In the genomic region with DNA sequence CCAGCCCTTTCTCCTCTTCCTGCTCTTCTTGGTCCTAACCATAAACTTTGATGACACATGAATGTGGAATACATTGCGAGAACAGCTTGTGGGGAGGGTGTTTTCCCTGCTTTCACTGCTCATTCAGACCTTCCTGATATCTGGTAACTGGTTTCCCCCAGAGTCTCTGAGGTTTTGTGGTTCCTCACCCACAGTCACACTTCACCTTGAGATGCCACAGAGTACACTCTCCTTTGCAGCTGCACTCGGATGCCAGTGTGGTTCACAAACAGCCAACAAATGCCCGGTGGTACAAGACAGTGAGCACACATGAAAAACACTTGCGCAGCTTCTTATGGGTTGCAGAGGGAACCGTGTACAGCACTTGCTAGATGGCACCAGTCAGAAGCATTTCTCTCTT, we compare ENCODE assay signal across 19 mouse cellular contexts. TPM values are rescaled to one million over a fixed set of nuclear protein-coding genes. Genes with fewer than 3 reads are reported as not detected.
A peak's percentile ranks its signal among the peaks of the same experiment; 100 is the strongest.
DNase-seq lines count a peak whose midpoint lies in the region; ATAC-seq and TF ChIP-seq lines count a peak whose summit lies in the region.
"Had no signal": no experiment of that assay in that cellular context is flagged by ENCODE, and none has a peak within 500 bp of the region (broad histone marks: within the 10 kb centered on the region; RNA-seq: fewer than 3 reads in every experiment).

No protein-coding gene starts in this region.

- 0 out of 2 replicates have a peak, but pooled peaks cover 4% of the 10 kb centered on the region for H3K4me1 ChIP-seq in spleen, adult 2 months (ENCODE audit: control insufficient read depth, insufficient read depth, insufficient read length)
- H3K4me1 ChIP-seq in midbrain, postnatal 0 days (ENCODE audit: insufficient read depth, low read length), result no peaks in the 10 kb centered on the region
- H3K4me1 ChIP-seq: forebrain, embryonic 10.5 days; limb, embryonic 15.5 days; midbrain, embryonic 15.5 days; neural tube, embryonic 12.5 days had no signal

- peak; percentile 25 to 29 for DNase-seq in spleen, adult 2 months (ENCODE audit: low read depth in 1 of 2, low spot score in 2 of 2)
- DNase-seq in spleen, adult 12 weeks (ENCODE audit: low spot score), result no peak
- DNase-seq in thymus, adult 18-20 months, result peak; percentile 2 to 11
- no peak for DNase-seq in midbrain, postnatal 0 days (ENCODE audit: low spot score)
- no peak for DNase-seq in adrenal gland, postnatal 14 days
- DNase-seq in lung, postnatal 10 days, result no peak
- no peak for DNase-seq in heart, postnatal 4 days
- DNase-seq: gastrocnemius, postnatal 36 days; kidney, adult 9 months; lung, adult 2 months had no signal

- no peaks in the 10 kb centered on the region for H3K27me3 ChIP-seq in spleen, adult 2 months (ENCODE audit: control insufficient read depth, insufficient read depth, low read length)
- no peaks in the 10 kb centered on the region for H3K27me3 ChIP-seq in midbrain, postnatal 0 days (ENCODE audit: insufficient read depth, low read length)
- H3K27me3 ChIP-seq: limb, embryonic 15.5 days; midbrain, embryonic 15.5 days; neural tube, embryonic 12.5 days had no signal

- WGBS in spleen, adult 2 months, result 6% methylated on average over 5 of the region's 5 CpGs
- 84% methylated on average over 5 of the region's 5 CpGs for WGBS in midbrain, postnatal 0 days

- no peak overlapping the region for H3K27ac ChIP-seq in spleen, adult 2 months (ENCODE audit: insufficient read depth, low read length)
- no peak overlapping the region for H3K27ac ChIP-seq in midbrain, postnatal 0 days (ENCODE audit: low read depth, low read length)
- H3K27ac ChIP-seq: forebrain, embryonic 10.5 days; hindbrain, postnatal 0 days; layer of hippocampus, adult 2 months; limb, embryonic 15.5 days; macrophage; midbrain, embryonic 15.5 days; neural tube, embryonic 12.5 days had no signal

- TF ChIP-seq POLR2A in spleen, adult 2 months (IDR thresholded peaks at IDR 0.05; ENCODE audit: low read depth, low read length), result no peak

- peak; percentile 77 for ATAC-seq in megakaryocyte, adult 5-6 weeks (ENCODE audit: poor library complexity, severe bottlenecking)
- no peak for ATAC-seq in midbrain, postnatal 0 days (ENCODE audit: low FRiP score)
- ATAC-seq: hindbrain, postnatal 0 days; midbrain, embryonic 15.5 days had no signal

- TF ChIP-seq CTCF in spleen, adult 2 months (IDR thresholded peaks at IDR 0.05; ENCODE audit: extremely low read depth, insufficient read depth, insufficient read length, insufficient replicate concordance), result no peak
- TF ChIP-seq CTCF in midbrain, postnatal 0 days (IDR thresholded peaks at IDR 0.05), result no peak

- no peak overlapping the region for H3K4me3 ChIP-seq in spleen, adult 2 months (ENCODE audit: extremely low read depth, insufficient read depth, insufficient read length)
- no peak overlapping the region for H3K4me3 ChIP-seq in midbrain, postnatal 0 days (ENCODE audit: low read depth, low read length)
- H3K4me3 ChIP-seq: forebrain, embryonic 10.5 days; layer of hippocampus, adult 2 months; limb, embryonic 15.5 days; midbrain, embryonic 15.5 days; neural tube, embryonic 12.5 days had no signal

- no peaks in the 10 kb centered on the region for H3K36me3 ChIP-seq in spleen, adult 2 months (ENCODE audit: control insufficient read depth, insufficient read depth, low read length)
- H3K36me3 ChIP-seq in midbrain, postnatal 0 days (ENCODE audit: insufficient read depth, low read length), result no peaks in the 10 kb centered on the region
- H3K36me3 ChIP-seq: forebrain, embryonic 10.5 days; limb, embryonic 15.5 days; midbrain, embryonic 15.5 days; neural tube, embryonic 12.5 days had no signal

- H3K9ac ChIP-seq in midbrain, postnatal 0 days (replicated peaks; ENCODE audit: low read length, poor library complexity, severe bottlenecking), result no peak overlapping the region
- H3K9ac ChIP-seq: limb, embryonic 15.5 days; midbrain, embryonic 15.5 days; neural tube, embryonic 12.5 days had no signal

- H3K9me3 ChIP-seq in midbrain, postnatal 0 days (ENCODE audit: low read length), result no peaks in the 10 kb centered on the region
- H3K9me3 ChIP-seq: forebrain, embryonic 10.5 days; limb, embryonic 15.5 days; midbrain, embryonic 15.5 days; neural tube, embryonic 12.5 days had no signal

- H3K4me2 ChIP-seq in midbrain, postnatal 0 days (ENCODE audit: low read depth, low read length, poor library complexity, severe bottlenecking), result no peak overlapping the region
- H3K4me2 ChIP-seq: heart, embryonic 11.5 days; limb, embryonic 15.5 days; midbrain, embryonic 15.5 days; neural tube, embryonic 12.5 days had no signal

RNA-seq across cellular contexts. Expression of gene Prlr, which starts 32.5 kb away (rescaled TPM):
- polyA plus RNA-seq in spleen, adult 2 months (2012; rRNA removed), result 0.14 and 0.15 TPM in 2 replicates
- 0.09 TPM in 1 of 2 replicates, not detected in the other for total RNA-seq in megakaryocyte, adult 5-6 weeks (2015)
- total RNA-seq in megakaryocyte, adult 5-6 weeks (2017), result 0.37 TPM in 1 of 2 replicates, not detected in the other
- total RNA-seq in midbrain, postnatal 0 days (2014; rRNA removed), result 2.3 and 5.5 TPM in 2 replicates
- polyA plus RNA-seq in midbrain, postnatal 0 days (2015; fragmentation: Nextera tagmentation; extraction: Ambion mirVana), result 3.6 and 4.8 TPM in 2 replicates
- 126 and 152 TPM in 2 replicates for total RNA-seq in adrenal gland, postnatal 14 days (2021)
- 1 to 10 TPM; 1.2 to 1.7 TPM for total RNA-seq in heart, postnatal 4 days (2021)
- polyA plus RNA-seq: macrophage had no signal

Comparison
In these comparisons a context has a peak if more than half of its experiments do, and no peak if none do; other contexts are left out.
1. DNase-seq: peak in spleen, adult 2 months (2 of 2) and thymus, adult 18-20 months (2 of 2); none in spleen, adult 12 weeks (single experiment), midbrain, postnatal 0 days (single experiment), adrenal gland, postnatal 14 days (single experiment), lung, postnatal 10 days (single experiment) and heart, postnatal 4 days (single experiment).
2. RNA of gene Prlr, which starts 32.5 kb away (total RNA-seq): 126 to 152 TPM in adrenal gland, postnatal 14 days; 2.3 to 5.5 TPM in midbrain, postnatal 0 days, 1.2 to 1.7 TPM in heart, postnatal 4 days and 0.09 to 0.37 TPM in megakaryocyte, adult 5-6 weeks; every median in the first group is over 10 times any median in the second.